Mouse (Mus musculus): ENCODE measurements at regions not wholly inside any gene's neighbourhood (a gene's known extent, or its start where the extent isn't known, plus 50 kb on each side); places are given as distances from the start of the nearest gene placed in this dataset.

- TF ChIP-seq CTCF (IDR thresholded peaks at IDR 0.05; ENCODE audit: borderline replicate concordance, insufficient read depth, low read length), result no peak
- TF ChIP-seq POLR2A (IDR thresholded peaks at IDR 0.05; ENCODE audit: low read depth, low read length), result no peak
These were observed 595.2 kb upstream of the Akr1e1 start for GRCm38 (mm10) chr13:5204143-5204542.
